Mouse (Mus musculus) kidney, adult 2 months (tissue): ENCODE measurements at regions not wholly inside any gene's neighbourhood (a gene's known extent, or its start where the extent isn't known, plus 50 kb on each side); places are given as distances from the start of the nearest gene placed in this dataset.

Experiments
- CTCF ChIP-seq: fragments of 200-500 bp; conservative IDR thresholded peaks from 2 replicates; pipeline ENCODE4 v1.5.1; 2011; ENCODE audit warnings: low read depth, mild to moderate bottlenecking, control low read depth, low read length, moderate library complexity, mixed read lengths; ENCODE audit not compliant: insufficient read depth, insufficient read length
- POLR2A ChIP-seq: fragments of 200-500 bp; IDR thresholded peaks from one replicate; pipeline ENCODE4 v1.6.1; 2011; ENCODE audit warnings: low read depth, low read length, control low read depth

GRCm38 (mm10) chr2:84064371-84064770 lies 74.0 kb downstream of the Gm13691 start:
- TF ChIP-seq CTCF (no peak), POLR2A (no peak)
